Mouse (Mus musculus) heart, adult 11 months (tissue): ENCODE results near the gene Klk11.
A peak's percentile ranks its signal among the peaks of the same experiment; 100 is the strongest.

Source experiments
- DNase-seq: peaks from one replicate; pipeline ENCODE4 v3.0.0; 2022

The Klk11 gene

GRCm38 (mm10) chr7:43797333-43797769, 22.9 kb downstream of the Klk11 start, which contains the start of gene Klk8:
Gene Klk8 (plus strand): TSS chr7:43797577.
- no peak for DNase-seq

- peak; percentile 96 for DNase-seq
These were observed 23.5 kb downstream of the Klk11 start for GRCm38 (mm10) chr7:43797844-43798462.

DNA sequence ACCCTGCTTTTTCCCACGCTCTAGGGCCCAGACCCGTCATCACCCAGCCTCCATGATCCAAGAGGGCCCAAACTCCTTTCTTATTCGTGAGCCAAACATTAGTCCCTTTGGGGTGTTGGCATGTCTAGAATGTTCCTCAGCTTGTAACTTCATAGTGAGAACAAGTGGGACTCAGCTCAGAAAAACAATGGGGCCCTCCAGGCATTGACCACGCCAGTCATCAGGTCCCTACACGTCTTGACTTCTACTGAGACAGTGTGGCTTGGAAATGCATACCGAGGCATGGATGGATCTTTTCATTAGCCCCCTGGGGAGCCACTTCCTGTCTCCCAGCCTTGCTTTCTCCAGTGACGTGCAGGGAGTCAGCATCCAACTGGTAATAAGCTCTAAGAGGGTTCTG, 25.5 kb downstream of the Klk11 start:
- no peak for DNase-seq

DNA sequence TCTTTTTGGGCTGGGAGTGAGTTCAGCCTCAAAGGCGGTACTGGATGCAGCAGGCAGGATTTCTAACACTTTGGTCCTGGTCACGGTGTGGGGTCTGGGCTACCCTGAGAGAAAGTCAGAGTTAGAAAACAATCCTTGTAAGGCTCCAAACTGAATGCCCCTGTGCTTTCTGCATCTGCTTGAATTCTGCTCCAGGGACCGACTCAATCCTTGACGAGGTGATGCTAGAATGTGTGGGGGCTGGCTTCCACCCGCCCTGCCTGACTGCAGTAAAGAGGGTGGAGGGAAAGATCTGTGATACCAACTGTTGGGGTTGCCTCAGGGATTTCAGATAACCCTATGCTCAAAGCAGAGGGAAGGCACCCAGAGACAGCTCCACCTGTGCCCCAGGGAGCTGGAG, 36.6 kb downstream of the Klk11 start, which contains the start of gene Klk7:
TSS of gene Klk7 (plus strand) at position 301 of the 400 bp plus-strand sequence.
- no peak for DNase-seq

GRCm38 (mm10) chr7:43815211-43815610, 40.8 kb downstream of the Klk11 start:
- peak; percentile 82 for DNase-seq

DNA sequence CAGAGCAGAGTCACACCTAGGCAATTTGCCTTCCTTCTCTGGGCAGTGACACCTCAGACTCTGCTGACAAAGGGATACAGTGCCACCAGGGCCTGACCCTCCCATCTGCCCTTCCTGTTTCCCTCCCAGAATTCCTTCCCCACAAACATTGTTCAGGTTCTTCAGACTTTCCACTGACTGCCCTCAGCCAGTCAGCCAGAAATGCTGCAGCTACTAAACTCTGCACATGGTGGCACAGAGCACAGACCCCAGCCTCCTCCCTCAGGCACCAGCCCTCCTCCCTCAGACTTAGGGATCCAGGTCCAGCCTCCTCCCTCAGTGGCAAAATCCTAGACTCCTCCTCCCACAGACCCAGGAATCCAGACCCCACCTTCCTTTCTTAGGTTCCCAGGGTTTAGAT, 42.3 kb downstream of the Klk11 start:
- no peak for DNase-seq

DNA sequence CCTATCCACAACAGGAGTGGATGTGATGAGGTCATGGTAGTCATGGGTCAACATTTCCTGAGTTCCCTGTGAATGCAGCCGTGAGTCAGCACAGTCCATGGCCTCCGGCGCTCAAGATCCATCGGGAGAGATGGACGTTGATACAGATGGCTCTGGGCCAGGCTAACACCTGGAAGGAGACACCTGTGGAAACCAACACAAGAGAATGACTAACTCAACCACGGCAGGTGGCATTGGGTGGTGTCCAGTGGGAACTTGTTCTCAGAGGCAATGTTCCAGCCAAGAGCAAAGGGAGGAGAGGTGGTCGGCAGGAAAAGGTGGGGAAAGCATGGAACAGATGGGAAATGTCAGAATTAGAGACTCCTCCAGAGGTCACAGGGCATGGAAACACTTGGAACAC, 47.2 kb downstream of the Klk11 start:
- peak; percentile 81 for DNase-seq

DNA sequence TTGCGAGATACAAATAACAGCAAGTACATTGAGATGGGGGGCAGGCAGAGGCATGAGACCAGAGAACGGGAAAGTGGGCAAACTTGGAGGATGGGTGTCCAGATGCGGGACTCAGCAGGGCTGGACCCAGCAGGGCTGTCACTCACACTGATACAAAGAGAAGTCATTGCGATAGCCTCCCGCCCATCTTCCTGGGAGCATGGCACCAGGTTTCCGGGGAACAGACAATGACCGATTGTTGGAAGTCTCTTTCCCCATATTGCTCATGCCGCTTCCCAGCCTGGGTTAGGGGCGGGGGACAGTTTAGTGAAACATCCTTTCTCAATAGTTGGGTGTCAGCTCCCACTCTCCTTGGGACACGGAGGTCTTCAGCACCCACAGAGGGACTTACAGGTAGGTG, 49.8 kb downstream of the Klk11 start, which contains the start of gene Klk6:
TSS of gene Klk6 (plus strand) at position 301 of the 400 bp plus-strand sequence.
- DNase-seq, result peak; percentile 62

DNA sequence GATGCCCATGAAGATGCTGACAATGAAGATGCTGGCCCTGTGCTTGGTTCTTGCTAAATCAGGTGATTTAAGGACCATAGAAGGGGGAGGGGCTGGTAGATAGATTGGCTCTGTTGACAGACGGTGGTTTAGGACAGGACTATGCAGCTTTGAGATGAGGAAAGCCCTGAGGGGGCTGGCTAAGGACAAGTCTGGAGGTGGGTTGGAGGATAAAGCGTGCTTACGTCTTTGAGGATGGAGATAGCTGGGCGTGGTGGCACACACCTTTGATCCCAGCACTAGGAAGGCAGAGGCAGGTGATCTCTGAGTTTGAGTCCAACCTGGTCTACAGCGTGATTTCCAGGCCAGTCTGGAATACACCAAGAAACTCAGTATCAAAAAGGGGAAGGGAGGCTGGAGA, 51.7 kb downstream of the Klk11 start:
- peak; percentile 73 for DNase-seq

- DNase-seq, result peak; percentile 41
These were observed 53.3 kb downstream of the Klk11 start for GRCm38 (mm10) chr7:43827706-43828105.
